Mouse (Mus musculus): ENCODE measurements around the gene P4ha2. TPM values are rescaled to one million over a fixed set of nuclear protein-coding genes. Genes with fewer than 3 reads are reported as not detected.

P4ha2 gene
- polyA plus RNA-seq, 1 experiment from 2014 or later: 44.5 TPM

- no peak for ATAC-seq (replicated peaks; ENCODE audit: low FRiP score)
- WGBS: 51% methylated on average over 7 of the region's 7 CpGs
Observed at GRCm38 (mm10) chr11:54092188-54092587, 7.7 kb upstream of the P4ha2 start.

GRCm38 (mm10) chr11:54093000-54093399, 6.9 kb upstream of the P4ha2 start:
- Histone ChIP-seq H3K4me3 (replicated peaks) (no peak overlapping the region), H3K27me3 (no peaks in the 10 kb centered on the region), H3K4me2 (no peak overlapping the region), H3K9me3 (replicated peaks) (no peaks in the 10 kb centered on the region), H3K36me3 (no peaks in the 10 kb centered on the region), H3K9ac (no peak overlapping the region), H3K4me1 (peaks cover 9% of the 10 kb centered on the region; the same call in 1 of the 2 replicates), H3K27ac (no peak overlapping the region)
- 6% methylated on average over 3 of the region's 3 CpGs for WGBS
- no peak for ATAC-seq (replicated peaks; ENCODE audit: low FRiP score)

More at GRCm38 (mm10) chr11:54092188-54092587, 7.7 kb upstream of the P4ha2 start:
- Histone ChIP-seq H3K36me3 (no peaks in the 10 kb centered on the region), H3K4me2 (no peak overlapping the region), H3K27ac (no peak overlapping the region), H3K4me1 (peaks cover 9% of the 10 kb centered on the region; the same call in 1 of the 2 replicates), H3K9me3 (replicated peaks) (no peaks in the 10 kb centered on the region), H3K27me3 (no peaks in the 10 kb centered on the region), H3K9ac (no peak overlapping the region), H3K4me3 (replicated peaks) (no peak overlapping the region)

GRCm38 (mm10) chr11:54100692-54101591, 1.0 kb downstream of the P4ha2 start:
- Histone ChIP-seq H3K9ac (peak overlapping the region; percentile 64), H3K4me1 (peaks cover 24% of the 10 kb centered on the region), H3K36me3 (no peaks in the 10 kb centered on the region), H3K27ac (no peak overlapping the region; the same call in 1 of the 2 replicates), H3K4me2 (peak overlapping the region; percentile 99), H3K4me3 (replicated peaks) (peak overlapping the region; percentile 76), H3K9me3 (replicated peaks) (no peaks in the 10 kb centered on the region), H3K27me3 (0 out of 2 replicates have a peak, but pooled peaks cover 8% of the 10 kb centered on the region)
- peak; percentile 90 for ATAC-seq (replicated peaks; ENCODE audit: low FRiP score)
- WGBS: 1% methylated on average over 83 of the region's 83 CpGs

GRCm38 (mm10) chr11:54101701-54102100, 1.8 kb downstream of the P4ha2 start:
- WGBS: 60% methylated on average over 9 of the region's 9 CpGs
- no peak for ATAC-seq (replicated peaks; ENCODE audit: low FRiP score)
- peak overlapping the region; percentile 99 for H3K4me2 ChIP-seq
- 0 out of 2 replicates have a peak, but pooled peaks cover 8% of the 10 kb centered on the region for H3K27me3 ChIP-seq
- no peak overlapping the region for H3K27ac ChIP-seq
- H3K9ac ChIP-seq: peak overlapping the region; percentile 64; the same call in 1 of the 2 replicates
- H3K36me3 ChIP-seq: no peaks in the 10 kb centered on the region
- no peaks in the 10 kb centered on the region for H3K9me3 ChIP-seq (replicated peaks)
- peaks cover 24% of the 10 kb centered on the region for H3K4me1 ChIP-seq
- H3K4me3 ChIP-seq (replicated peaks): peak overlapping the region; percentile 76

- no peak overlapping the region for H3K27ac ChIP-seq
- H3K27me3 ChIP-seq: 0 out of 2 replicates have a peak, but pooled peaks cover 8% of the 10 kb centered on the region
- H3K36me3 ChIP-seq: no peaks in the 10 kb centered on the region
- no peaks in the 10 kb centered on the region for H3K9me3 ChIP-seq (replicated peaks)
- WGBS: 78% methylated on average over 10 of the region's 10 CpGs
- ATAC-seq (replicated peaks; ENCODE audit: low FRiP score): no peak
- no peak overlapping the region for H3K4me3 ChIP-seq (replicated peaks)
- H3K9ac ChIP-seq: no peak overlapping the region
- peaks cover 24% of the 10 kb centered on the region for H3K4me1 ChIP-seq
- H3K4me2 ChIP-seq: no peak overlapping the region
Observed at GRCm38 (mm10) chr11:54102706-54103449, 3.0 kb downstream of the P4ha2 start.

GRCm38 (mm10) chr11:54105011-54105410, 5.1 kb downstream of the P4ha2 start:
- Histone ChIP-seq H3K36me3 (no peaks in the 10 kb centered on the region), H3K4me1 (peaks cover 23% of the 10 kb centered on the region), H3K9ac (no peak overlapping the region), H3K27me3 (0 out of 2 replicates have a peak, but pooled peaks cover 6% of the 10 kb centered on the region), H3K9me3 (replicated peaks) (no peaks in the 10 kb centered on the region), H3K4me2 (no peak overlapping the region), H3K4me3 (replicated peaks) (no peak overlapping the region), H3K27ac (no peak overlapping the region)
- ATAC-seq (replicated peaks; ENCODE audit: low FRiP score): no peak
- 90% methylated on average over 6 of the region's 6 CpGs for WGBS

- WGBS: 88% methylated on average over 3 of the region's 3 CpGs
- H3K36me3 ChIP-seq: no peaks in the 10 kb centered on the region
- no peak for ATAC-seq (replicated peaks; ENCODE audit: low FRiP score)
Observed at GRCm38 (mm10) chr11:54106676-54107075, 6.8 kb downstream of the P4ha2 start.

GRCm38 (mm10) chr11:54107239-54107638, 7.3 kb downstream of the P4ha2 start:
- no peak overlapping the region for H3K27ac ChIP-seq
- no peaks in the 10 kb centered on the region for H3K9me3 ChIP-seq (replicated peaks)
- no peak overlapping the region for H3K4me2 ChIP-seq
- H3K4me3 ChIP-seq (replicated peaks): no peak overlapping the region
- no peak overlapping the region for H3K9ac ChIP-seq
- H3K4me1 ChIP-seq: peaks cover 12% of the 10 kb centered on the region
- 0 out of 2 replicates have a peak, but pooled peaks cover under 1% of the 10 kb centered on the region for H3K27me3 ChIP-seq
- ATAC-seq (replicated peaks; ENCODE audit: low FRiP score): no peak
- no peaks in the 10 kb centered on the region for H3K36me3 ChIP-seq
- 82% methylated on average over 7 of the region's 7 CpGs for WGBS

More at GRCm38 (mm10) chr11:54106676-54107075, 6.8 kb downstream of the P4ha2 start:
- Histone ChIP-seq H3K4me1 (peaks cover 9% of the 10 kb centered on the region), H3K9ac (no peak overlapping the region), H3K27me3 (0 out of 2 replicates have a peak, but pooled peaks cover 5% of the 10 kb centered on the region), H3K27ac (no peak overlapping the region), H3K9me3 (replicated peaks) (no peaks in the 10 kb centered on the region), H3K4me2 (no peak overlapping the region), H3K4me3 (replicated peaks) (no peak overlapping the region)

- no peak overlapping the region for H3K4me2 ChIP-seq
- peaks cover 15% of the 10 kb centered on the region for H3K4me1 ChIP-seq
- 71% methylated on average over 3 of the region's 3 CpGs for WGBS
- no peak overlapping the region for H3K9ac ChIP-seq
- no peaks in the 10 kb centered on the region for H3K9me3 ChIP-seq (replicated peaks)
- no peaks in the 10 kb centered on the region for H3K36me3 ChIP-seq
- no peak overlapping the region for H3K4me3 ChIP-seq (replicated peaks)
- H3K27ac ChIP-seq: no peak overlapping the region
- H3K27me3 ChIP-seq: no peaks in the 10 kb centered on the region
- no peak for ATAC-seq (replicated peaks; ENCODE audit: low FRiP score)
Observed at GRCm38 (mm10) chr11:54108131-54108530, 8.2 kb downstream of the P4ha2 start.

- Histone ChIP-seq H3K4me2 (no peak overlapping the region), H3K27me3 (no peaks in the 10 kb centered on the region), H3K4me3 (replicated peaks) (no peak overlapping the region), H3K36me3 (no peaks in the 10 kb centered on the region), H3K9ac (no peak overlapping the region), H3K9me3 (replicated peaks) (no peaks in the 10 kb centered on the region), H3K27ac (no peak overlapping the region), H3K4me1 (peaks cover 22% of the 10 kb centered on the region)
- ATAC-seq (replicated peaks; ENCODE audit: low FRiP score): no peak
- WGBS: 61% methylated on average over 5 of the region's 5 CpGs
Observed at GRCm38 (mm10) chr11:54108894-54109293, 9.0 kb downstream of the P4ha2 start.

GRCm38 (mm10) chr11:54111291-54111690, 11.4 kb downstream of the P4ha2 start:
- no peak overlapping the region for H3K4me2 ChIP-seq
- H3K4me1 ChIP-seq: peaks cover 40% of the 10 kb centered on the region
- no peaks in the 10 kb centered on the region for H3K27me3 ChIP-seq
- no peak overlapping the region for H3K27ac ChIP-seq
- no peak overlapping the region for H3K9ac ChIP-seq
- H3K36me3 ChIP-seq: no peaks in the 10 kb centered on the region
- H3K9me3 ChIP-seq (replicated peaks): no peaks in the 10 kb centered on the region
- H3K4me3 ChIP-seq (replicated peaks): no peak overlapping the region
- ATAC-seq (replicated peaks; ENCODE audit: low FRiP score): no peak
- 90% methylated on average over 7 of the region's 7 CpGs for WGBS
